Mouse (Mus musculus) left cerebral cortex, adult 9 months (tissue): ENCODE data around the gene Ppp1r2.

Source experiments
- DNase-seq, 2 experiments: peaks; one replicate each; pipeline ENCODE4 v3.0.0; 2022; ENCODE audit warnings: low spot score in 2 of 2

Gene Ppp1r2

DNA sequence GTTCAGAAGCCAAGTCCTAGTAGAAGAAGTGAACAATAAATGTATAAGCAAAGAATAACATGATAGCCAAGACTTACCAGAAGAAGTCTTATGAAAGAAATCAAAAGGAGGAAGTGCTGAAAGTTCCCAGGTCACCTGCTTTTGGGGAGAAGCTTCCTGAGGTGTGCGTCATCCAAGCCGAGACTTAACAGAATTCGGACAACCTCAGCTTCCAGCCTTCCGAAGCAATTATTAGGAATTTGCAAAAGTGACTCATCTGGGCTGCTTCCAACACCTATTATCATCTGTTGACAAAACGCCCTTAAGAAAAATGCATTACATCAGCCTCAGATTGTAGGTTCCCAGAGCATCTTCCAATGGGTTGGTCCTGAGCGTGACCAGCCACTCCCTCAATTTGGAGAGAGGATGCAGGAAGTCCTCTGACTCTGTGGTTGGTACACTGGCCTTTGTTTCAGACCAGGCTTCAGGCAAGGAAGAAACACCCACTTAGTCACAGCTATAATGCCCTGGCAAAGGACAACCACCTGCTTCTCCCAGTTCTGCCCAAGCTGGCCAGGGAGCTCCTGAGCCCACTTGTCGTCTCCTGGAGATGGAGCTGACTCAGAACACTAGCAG lies 15.8 kb upstream of the Ppp1r2 start:
- no peak for DNase-seq

DNA sequence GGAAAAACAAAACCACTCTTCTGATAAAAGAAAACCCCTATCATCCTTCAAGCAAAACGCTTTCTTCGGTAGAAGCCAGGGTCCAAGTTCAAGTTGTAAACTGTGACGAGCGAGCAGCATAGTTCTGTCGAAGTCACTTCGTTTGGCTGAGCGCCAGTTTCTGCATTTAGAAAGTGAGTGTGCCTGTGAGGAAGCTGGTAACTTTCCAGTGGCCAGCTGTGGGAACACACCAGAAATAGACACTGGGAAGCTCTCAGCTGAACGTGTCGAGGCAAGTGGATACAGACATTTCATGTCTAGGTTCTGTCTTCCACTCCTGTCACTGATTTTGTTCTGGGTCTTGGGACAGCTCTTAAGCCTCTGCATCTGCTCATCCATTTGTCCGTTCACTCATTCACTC lies 15.2 kb upstream of the Ppp1r2 start:
- DNase-seq: peak; percentile 68 to 87

DNA sequence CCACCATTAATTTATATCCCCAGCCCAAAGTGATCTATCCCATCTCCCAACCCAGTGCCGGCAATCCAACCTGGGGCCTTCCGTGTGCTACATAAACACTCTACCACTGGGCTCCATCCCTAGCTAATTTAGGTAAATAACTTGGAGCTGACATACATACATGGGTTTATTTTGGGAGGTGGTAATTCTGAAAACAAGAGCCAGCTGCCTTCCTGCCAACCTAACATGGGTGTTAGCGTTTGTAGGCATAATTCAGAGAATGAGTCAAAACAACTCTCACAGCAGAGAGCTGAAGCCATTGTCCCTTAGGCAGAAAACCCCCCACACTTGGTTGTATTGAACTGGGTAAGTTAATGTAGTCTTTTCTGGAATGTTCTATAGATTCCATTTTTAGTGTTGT lies 12.6 kb upstream of the Ppp1r2 start:
- peak in 1 of 2 experiments; percentile 68 for DNase-seq

GRCm38 (mm10) chr16:31286801-31287488 lies 11.9 kb upstream of the Ppp1r2 start:
- DNase-seq: no peak

GRCm38 (mm10) chr16:31281981-31282380 lies 6.9 kb upstream of the Ppp1r2 start:
- DNase-seq: no peak

- DNase-seq: no peak
Measured at GRCm38 (mm10) chr16:31280176-31280575, 5.1 kb upstream of the Ppp1r2 start.

GRCm38 (mm10) chr16:31278581-31278980 lies 3.5 kb upstream of the Ppp1r2 start:
- no peak for DNase-seq

DNA sequence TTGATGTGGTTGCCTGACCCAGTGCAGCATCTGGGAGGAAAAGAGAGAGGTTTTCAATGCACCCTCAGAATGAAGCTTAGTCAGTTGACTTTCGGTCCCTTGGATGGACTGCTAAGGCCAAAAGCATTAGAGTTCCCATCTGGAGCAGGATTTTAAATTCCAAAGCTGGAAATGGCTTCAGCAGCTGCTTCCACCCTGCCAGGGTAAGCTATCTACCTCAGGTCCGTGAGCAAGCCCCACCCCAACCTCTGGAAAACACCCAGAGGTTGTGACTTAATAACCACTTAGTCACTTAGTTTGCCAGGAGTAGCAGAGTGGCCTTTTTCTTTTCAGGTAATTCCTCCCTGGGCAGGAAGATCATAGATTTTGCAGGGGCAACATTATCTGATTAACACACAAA lies 3.0 kb upstream of the Ppp1r2 start:
- DNase-seq: no peak

DNA sequence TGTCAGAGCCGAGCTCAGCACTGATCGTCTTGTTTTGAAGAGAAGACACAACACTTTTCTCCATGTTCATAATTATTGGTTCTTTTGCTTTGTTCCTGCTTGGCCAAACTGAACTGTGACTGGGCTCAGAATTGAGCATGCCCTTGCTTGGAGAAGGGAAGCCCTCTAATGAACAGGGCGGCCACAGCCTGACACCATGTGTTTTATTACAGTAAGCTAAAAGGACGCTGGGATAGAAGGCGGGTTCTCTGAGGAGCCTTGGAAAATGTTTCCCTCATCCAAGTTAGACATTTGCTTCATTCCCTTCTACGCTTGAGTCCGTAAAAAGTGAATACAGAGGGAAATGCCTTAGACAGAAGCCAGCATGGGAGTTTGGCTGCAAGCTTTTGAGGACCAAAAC lies 1.9 kb upstream of the Ppp1r2 start:
- no peak for DNase-seq

DNA sequence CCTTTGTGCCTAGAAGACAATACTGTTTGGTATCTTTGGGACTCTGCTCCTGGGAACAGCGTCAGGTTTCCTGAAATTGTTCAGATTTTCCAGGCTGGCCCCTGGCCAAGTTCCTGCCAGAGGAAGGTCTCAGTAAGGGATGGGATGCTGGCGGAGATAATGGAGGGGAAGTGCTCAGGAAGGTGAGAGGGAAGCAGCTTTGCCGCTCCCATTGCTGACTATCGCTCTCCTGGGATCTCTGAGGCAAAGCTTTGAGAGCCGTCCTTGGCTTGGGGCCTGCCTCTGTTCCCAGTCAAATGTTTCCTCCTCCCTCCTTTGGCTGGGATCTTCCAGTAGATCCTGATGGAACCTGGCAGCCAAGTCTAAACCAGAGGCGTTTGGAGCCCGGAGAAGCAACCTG lies 1.5 kb upstream of the Ppp1r2 start:
- DNase-seq: peak in 1 of 2 experiments; percentile 50

GRCm38 (mm10) chr16:31274084-31274483 lies 993 bp downstream of the Ppp1r2 start:
- DNase-seq: no peak

- no peak for DNase-seq
Measured at GRCm38 (mm10) chr16:31266692-31267091, 8.4 kb downstream of the Ppp1r2 start.

- no peak for DNase-seq
Measured at GRCm38 (mm10) chr16:31256151-31256550, 18.9 kb downstream of the Ppp1r2 start.

GRCm38 (mm10) chr16:31255685-31256084 lies 19.4 kb downstream of the Ppp1r2 start:
- DNase-seq: no peak

GRCm38 (mm10) chr16:31249401-31249800 lies 25.7 kb downstream of the Ppp1r2 start:
- DNase-seq: no peak

DNA sequence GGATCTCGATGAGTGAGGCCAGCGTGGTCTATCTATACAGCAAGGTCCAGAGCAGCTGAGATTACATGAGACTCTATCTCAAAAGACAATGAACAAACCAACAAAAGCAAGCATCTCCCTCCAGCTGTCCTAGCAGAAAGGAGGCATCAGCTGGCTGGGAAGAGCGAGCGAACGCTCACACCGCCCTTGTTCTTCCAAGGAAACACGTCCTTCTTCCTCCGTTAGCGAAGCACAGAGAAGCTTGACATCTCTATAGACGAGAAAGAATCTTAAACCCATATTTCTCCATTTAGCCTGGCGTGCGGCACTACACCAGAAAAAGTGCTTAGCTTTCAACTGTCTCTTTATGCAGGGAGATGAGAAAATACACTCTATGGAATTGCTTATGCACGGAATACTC lies 26.4 kb downstream of the Ppp1r2 start:
- no peak for DNase-seq

DNA sequence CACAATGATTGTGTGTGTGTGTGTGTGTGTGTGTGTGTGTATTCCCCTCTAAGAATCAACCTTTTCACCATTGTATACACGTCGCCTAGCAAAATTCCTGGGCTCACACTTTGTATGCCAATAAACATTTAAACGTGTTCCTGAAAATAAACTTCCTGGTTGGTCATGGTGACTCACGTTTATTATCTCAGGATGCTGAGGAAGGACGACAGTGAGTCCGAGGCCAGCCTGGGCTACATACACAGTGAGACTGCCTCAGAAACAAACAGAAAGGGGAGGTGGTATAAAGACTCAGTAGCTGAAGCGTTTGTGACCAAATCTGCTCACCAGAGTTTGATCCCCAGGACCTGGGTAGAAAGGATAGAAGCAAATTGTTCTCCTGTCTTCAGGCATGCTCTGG lies 27.6 kb downstream of the Ppp1r2 start:
- DNase-seq: no peak

GRCm38 (mm10) chr16:31244053-31244452 lies 31.0 kb downstream of the Ppp1r2 start:
- no peak for DNase-seq

DNA sequence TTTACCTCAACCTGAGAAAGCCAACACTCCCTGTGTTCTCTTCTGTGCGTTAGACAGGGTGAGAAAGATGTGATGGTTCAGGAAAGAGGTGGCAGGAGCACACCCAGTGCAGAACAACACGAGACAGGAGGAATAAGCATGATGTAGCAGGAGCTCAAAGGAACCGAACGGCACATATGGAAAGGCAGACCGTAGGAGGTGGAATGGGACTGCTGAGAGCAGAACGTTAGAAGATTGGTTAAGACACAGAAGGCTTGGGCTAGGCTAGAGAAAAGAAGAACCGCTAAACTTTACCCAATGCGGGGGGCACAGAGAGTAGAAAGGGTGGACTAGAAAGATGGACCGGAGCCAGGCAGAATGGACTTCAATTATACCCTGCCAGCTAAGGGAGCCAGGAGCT lies 33.6 kb downstream of the Ppp1r2 start:
- peak in 1 of 2 experiments; percentile 68 for DNase-seq

GRCm38 (mm10) chr16:31240569-31240968 lies 34.5 kb downstream of the Ppp1r2 start:
- DNase-seq: no peak

DNA sequence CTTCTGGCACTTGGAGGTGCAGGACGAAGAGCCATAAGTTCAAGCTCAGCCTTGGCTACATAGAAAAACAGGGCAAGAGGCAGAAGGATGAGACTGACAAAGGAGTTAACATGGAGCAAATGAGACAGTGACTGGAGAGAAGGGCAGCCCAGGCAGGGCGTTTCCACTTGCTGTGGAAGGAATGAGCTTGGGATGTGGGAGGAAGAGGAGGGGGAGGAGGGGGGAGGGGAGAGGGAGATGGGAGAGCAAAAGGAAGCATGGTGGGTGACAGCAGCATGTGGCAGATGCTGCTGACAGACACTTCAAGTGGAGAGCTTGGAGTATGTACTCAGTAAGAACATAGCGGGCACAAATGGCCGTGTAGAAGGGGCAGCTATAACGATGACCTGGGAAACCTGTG lies 36.8 kb downstream of the Ppp1r2 start:
- no peak for DNase-seq

GRCm38 (mm10) chr16:31235457-31236310 lies 39.4 kb downstream of the Ppp1r2 start:
- no peak for DNase-seq
